Mouse (Mus musculus) spleen, adult 18-20 months (tissue): ENCODE data around the gene Acaca.

Experiments
- DNase-seq, 2 experiments: peaks; one replicate each; pipeline ENCODE4 v3.0.0; 2022; ENCODE audit warnings: mixed read lengths in 2 of 2

Gene Acaca

GRCm38 (mm10) chr11:84406733-84407132 is 277.3 kb downstream of the Acaca start:
- no peak for DNase-seq

- no peak for DNase-seq
These were observed 280.9 kb downstream of the Acaca start for GRCm38 (mm10) chr11:84410383-84410782.

GRCm38 (mm10) chr11:84410879-84411641 is 281.6 kb downstream of the Acaca start:
- DNase-seq, result no peak

- no peak for DNase-seq
These were observed 282.2 kb downstream of the Acaca start for GRCm38 (mm10) chr11:84411642-84412018.

- no peak for DNase-seq
These were observed 282.9 kb downstream of the Acaca start for GRCm38 (mm10) chr11:84412201-84412934.

- DNase-seq, result no peak
These were observed 283.6 kb downstream of the Acaca start for GRCm38 (mm10) chr11:84413111-84413510.

GRCm38 (mm10) chr11:84420779-84421178 is 291.3 kb downstream of the Acaca start:
- no peak for DNase-seq

GRCm38 (mm10) chr11:84425736-84426632 is 296.5 kb downstream of the Acaca start:
- no peak for DNase-seq

- DNase-seq, result no peak
These were observed 297.1 kb downstream of the Acaca start for GRCm38 (mm10) chr11:84426633-84426998.

GRCm38 (mm10) chr11:84429581-84429980 is 300.1 kb downstream of the Acaca start:
- DNase-seq, result peak in 1 of 2 experiments; percentile 7

GRCm38 (mm10) chr11:84430336-84430735 is 300.9 kb downstream of the Acaca start:
- no peak for DNase-seq

- no peak for DNase-seq
These were observed 305.4 kb downstream of the Acaca start for GRCm38 (mm10) chr11:84434879-84435278.

- DNase-seq, result no peak
These were observed 310.9 kb downstream of the Acaca start for GRCm38 (mm10) chr11:84440402-84440801.

GRCm38 (mm10) chr11:84442554-84443331 is 313.3 kb downstream of the Acaca start:
- DNase-seq, result no peak
